Mouse (Mus musculus) ZHBTc4 (cell line): Measurements from ENCODE around the gene Jsrp1.

Experiments used
- DNase-seq: peaks from one replicate; pipeline ENCODE4 v3.0.0-alpha.2; 2011; ENCODE audit warnings: low read depth, low spot score

Jsrp1 gene

DNA sequence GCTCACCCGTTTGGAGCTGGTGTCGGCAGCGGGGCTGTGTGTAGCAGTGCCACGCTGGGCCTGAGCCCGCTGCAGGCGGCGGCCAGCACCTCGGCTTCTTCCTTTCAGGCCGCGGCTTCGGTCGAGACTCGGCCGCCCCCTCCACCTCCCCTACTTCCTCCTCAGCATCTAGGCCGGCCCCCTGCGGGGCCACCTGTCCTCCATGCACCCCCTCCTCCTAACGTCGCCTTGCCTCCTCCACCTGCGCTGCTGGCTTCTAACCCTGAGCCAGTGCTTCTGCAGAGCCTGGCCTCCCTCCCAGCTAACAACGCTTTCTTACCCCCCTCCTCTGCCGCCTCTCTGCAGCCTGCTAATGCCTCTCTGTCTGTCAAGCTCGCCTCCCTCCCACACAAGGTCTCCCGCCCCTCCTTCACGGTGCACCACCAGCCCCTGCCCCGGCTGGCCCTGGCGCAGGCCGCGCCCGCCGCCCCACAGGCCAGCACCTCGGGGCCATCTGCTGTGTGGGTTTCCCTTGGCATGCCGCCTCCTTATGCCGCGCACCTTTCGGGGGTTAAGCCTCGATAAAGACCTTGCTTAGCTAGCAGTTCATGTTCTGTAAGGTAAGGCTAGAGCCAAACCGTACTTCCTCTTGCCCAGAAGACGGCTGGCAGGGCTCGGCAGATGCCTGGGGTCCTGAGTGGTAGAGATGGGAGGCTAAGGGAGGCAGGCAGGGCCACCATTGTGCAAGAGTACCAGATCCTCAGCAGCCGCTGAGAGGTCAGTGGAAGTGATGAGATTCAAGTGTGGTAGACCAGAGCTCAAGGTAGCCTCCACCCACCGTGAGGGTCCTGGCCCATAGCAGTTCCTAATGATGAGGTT lies 20.9 kb downstream of the Jsrp1 start:
- DNase-seq: peak; percentile 44

DNA sequence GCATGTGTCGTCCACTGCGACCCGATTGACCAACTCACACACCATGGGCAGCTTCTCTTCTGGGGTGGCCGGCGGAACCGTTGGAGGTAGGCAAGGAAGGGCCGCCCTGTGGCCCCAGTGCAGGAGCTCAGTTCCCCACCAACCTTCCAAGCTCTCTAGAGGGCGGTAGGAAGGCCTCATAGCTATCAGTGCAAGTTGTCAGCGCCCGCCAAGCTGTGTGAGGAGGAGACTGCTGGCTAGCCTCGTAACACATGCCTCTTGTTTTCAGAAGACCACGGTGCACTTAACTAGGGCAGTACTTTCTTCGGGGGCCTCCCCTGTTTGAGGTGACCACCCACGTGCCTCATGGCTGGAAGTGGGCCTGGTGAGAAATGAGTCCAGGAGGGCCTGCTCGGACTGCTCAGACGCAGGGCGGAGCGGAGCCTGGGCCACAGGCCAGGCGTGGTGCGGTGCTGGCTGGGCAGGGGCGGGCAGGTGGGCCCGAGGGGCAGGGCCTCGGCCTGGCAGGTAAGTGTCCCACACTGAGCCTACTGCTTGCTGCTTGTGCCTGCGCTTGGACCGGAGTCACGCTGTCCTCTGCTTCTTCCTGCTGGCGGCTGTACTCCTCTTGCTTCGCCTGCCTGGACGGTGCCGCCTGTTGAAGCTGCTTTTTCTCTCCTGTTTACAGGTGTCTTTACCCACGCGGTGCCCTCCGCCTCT lies 21.7 kb downstream of the Jsrp1 start:
- DNase-seq: peak; percentile 52

DNA sequence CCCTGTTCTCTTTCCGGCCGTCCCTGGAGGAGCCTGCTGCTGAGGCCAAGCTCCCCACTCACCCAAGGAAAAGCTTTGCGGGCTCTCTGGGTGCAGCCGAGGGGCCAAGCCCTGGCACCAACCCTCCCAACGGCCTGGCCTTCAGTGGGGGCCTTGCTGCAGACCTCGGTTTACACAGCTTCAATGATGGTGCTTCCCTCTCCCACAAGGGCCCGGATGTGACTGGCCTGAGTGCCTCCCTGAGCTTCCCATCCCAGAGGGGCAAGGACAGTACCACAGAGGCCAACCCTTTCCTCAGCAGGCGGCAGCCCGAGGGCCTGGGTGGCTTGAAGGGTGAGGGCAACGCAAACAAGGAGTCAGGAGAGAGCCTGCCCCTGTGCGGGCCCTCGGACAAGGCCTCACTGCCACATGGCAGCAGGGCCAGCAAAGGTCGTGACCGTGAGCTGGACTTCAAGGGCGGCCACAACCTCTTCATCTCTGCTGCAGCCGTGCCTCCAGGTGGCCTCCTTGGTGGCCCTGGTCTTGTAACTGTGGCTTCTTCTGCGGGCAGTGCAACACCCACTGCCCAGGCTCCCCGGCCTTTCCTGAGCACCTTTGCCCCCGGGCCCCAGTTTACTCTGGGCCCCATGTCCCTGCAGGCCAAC lies 22.4 kb downstream of the Jsrp1 start:
- DNase-seq: no peak

DNA sequence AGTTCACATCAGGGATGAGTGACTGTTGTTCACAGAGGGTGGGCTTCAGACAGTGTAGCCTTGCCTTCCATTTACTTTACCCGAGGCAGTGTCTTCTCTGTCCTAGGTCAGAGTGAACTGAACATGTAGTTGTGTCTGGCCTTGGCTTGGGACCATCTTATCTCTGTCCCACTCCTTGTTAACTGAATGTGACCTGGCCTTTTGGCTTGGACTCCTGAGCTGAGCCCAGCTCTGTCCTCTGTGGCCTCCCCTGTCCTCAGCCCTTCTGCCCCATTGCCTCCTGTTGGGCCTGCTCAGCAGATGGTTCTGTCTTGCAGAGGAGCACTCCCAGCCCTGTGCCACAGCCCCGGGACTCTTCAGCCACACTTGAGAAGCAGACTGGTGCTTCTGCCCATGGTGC lies 25.8 kb downstream of the Jsrp1 start:
- no peak for DNase-seq

DNA sequence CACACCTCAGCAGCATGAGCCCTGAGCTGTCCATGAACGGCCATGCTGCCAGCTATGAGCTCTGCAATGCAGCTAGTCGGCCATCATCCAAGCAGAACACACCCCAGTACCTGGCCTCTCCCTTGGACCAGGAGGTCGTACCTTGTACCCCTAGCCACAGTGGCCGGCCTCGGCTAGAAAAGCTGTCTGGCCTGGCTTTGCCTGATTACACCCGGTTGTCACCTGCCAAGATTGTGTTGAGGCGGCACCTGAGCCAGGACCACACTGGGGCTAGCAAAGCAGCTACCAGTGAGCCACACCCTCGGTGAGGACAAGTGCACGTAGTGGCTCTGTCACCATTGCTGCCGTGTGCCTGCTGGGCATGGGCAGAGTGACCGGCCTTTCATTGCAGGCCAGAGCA lies 27.3 kb downstream of the Jsrp1 start:
- no peak for DNase-seq

DNA sequence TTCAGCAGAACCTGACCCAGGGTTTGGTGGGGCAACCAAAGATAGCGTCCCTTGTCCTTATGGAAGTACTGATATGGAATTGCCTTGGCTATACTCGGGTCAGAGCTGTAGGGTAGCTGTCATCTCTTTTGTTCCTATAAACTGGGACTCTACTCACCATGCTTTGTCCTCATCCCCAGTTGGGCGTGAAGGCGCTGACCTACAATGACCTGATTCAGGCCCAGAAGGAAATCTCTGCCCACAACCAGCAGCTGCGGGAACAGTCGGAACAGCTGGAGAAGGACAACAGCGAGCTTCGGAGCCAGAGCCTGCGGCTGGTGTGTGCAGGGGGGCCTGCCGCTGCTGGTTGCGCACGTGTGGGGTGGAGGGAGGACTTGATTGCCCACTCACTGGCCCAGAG lies 28.4 kb downstream of the Jsrp1 start:
- no peak for DNase-seq

DNA sequence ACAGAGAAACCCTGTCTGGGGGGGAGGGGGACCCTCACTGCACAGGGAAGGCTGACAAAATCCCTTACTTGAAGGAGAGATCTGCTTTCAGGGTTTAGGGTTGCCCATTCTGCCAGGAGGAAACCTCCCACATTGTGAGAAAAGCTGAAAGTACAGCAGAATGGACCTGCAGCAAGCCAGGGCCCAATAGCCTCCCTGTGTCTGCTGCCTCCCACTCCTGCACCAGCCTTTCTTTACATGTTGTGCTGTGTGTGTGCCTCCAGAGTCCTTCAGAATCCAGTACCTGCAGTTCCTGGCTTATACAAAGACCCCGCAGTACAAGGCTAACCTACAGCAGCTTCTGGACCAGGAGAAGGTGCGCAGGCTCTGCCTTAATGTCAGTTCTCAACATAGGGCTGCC lies 29.0 kb downstream of the Jsrp1 start:
- no peak for DNase-seq

DNA sequence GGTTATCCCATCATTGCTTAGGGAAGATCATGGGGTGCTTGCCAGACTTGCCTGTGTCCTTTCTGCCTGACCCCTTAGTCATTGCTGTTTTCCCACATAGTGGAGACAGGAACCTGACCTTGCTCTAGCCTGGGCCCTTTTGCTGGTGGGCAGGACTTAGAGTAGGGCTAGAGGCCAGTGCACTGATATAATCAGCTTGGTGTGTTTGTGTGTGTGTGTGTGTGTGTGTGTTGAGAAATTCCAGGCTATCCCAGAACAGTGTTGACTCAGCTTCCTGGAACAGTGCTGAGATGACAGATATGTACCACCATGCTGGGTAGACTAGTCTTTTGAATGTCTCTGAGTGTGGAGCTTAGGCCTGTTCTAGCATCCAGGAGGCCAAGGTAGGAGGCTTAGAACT lies 33.7 kb downstream of the Jsrp1 start:
- DNase-seq: no peak

DNA sequence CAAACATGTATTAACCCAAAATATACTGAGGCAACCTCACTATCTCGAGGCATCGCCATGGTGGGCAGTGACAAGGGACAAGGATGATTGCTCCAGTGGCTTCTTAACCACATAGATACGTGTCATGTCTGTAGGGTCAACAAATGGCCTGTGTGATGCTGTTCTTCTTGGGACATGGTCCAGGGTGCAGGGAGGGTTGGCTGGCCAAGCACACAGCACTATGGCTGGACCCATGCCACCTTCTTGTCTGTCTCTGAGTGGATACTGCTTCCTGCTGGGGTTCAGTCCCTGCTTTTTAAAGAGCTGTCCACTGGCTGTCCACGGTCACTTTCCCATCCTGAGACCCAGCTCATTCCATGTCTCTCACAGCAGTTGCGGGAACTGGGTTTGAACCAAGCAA lies 36.2 kb downstream of the Jsrp1 start:
- DNase-seq: no peak

DNA sequence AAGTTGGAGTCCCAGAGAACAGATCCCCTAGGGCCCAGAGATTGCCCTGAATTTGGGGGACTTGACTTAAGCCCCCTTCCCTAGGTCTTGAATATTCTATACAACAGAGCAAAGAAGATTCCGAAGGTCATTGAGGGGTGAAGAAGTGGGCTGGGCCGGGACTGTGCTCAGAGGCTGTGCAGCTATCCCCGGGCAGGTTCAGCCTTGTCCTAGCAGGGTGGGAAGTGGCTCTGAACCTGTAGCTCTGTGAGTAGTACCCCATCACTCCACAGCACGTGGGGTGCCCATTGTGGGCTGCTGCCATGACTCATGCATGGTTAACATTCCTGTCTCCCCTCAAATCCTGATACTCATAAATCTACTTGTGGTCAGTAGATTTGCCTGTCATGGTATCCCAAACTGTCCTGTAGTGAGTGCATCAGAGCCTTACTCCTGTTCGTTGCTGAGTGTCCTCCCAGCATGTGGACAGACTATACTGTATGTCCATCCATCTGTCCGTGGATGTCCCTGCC lies 36.9 kb downstream of the Jsrp1 start:
- no peak for DNase-seq

DNA sequence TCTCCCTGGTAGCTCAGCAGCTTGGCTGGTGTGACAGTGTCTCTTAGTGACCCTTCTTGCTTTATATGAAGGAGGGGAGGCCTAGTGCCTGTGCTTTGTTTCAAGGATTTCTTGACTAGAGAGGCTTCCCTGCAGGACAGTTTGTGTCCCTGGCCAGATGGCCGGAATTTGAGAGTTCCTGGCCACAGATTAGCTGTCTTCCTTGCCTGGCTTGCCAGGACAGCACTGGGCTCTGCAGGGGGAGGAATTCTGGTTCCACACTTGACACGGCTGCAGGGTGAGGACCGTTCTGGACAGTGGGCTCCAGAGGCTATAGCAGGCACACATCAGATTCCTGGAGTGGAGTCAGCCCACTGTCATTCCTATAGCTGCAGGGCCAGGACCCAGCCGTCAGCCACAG lies 37.6 kb downstream of the Jsrp1 start:
- DNase-seq: no peak

DNA sequence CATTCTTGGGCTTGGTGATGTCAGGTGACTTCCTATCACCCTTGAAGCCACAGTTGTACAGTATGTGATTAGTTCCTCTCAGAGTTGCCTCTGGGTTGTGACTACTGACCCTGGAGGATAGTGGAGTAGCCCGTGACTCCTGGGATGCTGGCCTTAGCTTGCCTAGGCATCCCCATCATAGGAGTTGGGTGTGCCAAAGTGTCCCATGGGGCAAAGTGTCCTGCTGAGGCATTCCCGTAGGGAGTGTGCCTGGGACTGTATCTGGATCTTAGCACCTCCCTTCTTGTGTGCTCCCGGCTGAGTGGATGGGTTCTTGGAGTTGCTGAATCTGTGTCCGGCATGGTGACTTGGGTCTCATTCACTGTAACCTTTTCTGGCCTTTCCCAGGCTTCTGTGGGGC lies 38.3 kb downstream of the Jsrp1 start:
- DNase-seq: no peak

DNA sequence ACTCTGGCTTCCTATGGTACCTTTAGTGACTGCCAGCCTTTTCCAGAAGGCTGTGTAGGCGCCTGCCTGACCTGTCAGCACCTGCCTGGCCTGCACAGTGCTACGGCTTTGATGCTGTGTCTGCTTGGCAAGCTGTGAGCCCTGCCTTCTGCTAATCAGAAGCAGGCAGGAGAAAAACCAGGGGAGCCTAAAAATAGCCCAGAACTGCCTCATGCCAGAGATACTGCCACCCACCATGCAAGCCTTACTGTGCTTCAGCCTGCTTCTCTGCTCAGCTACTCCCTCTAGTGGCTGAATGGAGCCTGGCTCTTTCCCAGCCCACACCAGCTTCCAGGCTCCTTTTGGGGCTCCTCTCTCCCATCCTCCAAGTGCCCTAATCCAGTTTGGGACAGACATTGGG lies 38.7 kb downstream of the Jsrp1 start:
- peak; percentile 73 for DNase-seq

DNA sequence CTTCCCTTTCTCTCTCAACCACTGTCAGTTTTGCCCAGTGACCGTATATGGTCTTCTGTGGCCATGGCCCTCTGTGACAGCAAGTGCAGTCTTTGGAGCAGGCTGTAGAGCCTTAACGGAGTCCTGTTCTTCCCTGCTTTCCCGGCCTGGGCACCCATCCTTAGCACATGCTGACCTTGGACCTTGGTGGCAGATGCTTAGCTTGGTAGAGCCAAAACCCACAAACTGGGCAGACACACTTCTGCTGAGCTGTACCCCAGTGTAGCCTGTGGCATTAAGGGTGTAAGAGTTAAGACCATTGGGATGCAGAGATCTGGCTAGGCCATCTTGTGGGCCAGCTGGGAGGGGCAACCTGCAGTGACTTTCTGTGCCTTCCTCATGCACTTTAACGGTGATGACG lies 39.5 kb downstream of the Jsrp1 start:
- DNase-seq: no peak

DNA sequence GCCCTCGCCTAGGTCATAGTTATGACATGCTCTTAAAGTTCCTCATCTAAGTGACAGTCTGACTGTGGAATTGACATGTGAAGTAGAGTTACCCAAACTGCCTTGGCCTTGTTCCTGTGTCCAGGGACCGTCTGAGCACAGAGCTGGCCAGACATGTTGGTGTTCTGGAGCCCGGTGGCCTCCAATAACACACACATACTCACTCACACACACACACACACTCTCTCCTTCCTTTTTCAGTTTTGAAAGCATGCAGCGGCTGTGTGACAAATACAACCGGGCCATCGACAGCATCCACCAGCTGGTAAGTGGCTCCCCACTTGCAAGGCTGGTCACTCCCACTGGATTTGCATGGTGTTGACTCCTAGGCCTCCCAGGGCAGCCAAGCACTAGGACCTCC lies 44.9 kb downstream of the Jsrp1 start:
- no peak for DNase-seq

DNA sequence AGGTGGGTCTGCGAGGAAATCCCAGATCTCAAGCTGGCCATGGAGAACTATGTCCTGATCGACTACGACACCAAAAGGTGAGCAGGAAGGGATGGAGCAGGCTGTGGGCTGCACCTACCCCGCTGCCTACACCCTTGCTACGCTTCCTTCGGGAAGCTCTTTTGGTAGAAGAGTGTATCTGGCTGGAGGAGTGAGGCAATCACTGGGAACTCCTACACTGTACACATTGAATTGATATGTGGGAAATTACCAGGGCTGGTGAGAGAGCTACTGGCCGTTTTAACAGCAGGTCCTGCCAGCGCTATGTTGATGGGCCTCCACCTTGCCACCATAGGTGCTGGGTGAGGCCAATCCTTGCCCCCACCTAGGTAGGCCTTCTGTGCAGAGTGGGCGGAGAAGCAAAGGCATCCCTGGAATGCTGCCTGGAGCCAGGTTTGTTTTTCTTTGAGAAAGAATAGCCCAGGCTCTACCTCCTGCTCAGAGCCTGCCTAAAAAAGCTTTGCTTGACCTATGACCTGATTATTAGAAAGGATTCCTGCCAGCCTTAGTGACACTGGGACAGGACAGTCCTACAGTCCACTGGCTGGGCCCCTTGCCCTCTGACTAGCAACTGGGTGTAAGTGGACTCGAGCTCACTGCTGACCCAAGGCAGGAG lies 47.0 kb downstream of the Jsrp1 start:
- peak; percentile 59 for DNase-seq

DNA sequence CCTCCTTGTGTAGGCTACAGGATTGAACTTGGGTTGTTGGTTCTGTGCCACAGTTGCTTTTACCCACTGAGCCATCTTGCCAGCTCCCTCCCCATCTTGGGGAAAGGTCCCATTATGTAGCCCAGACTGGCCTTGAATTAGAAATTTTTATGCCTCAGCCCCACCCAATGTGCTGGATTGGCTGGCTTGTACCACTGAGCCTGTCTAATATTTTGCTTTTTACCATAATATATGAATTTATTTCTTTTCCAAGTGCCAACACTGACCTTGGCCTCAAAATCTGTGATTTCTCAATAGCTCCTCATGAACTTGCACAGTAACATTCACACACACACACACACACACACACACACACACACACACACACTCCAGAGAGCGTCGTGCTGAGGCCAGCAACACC lies 47.6 kb downstream of the Jsrp1 start:
- DNase-seq: no peak

DNA sequence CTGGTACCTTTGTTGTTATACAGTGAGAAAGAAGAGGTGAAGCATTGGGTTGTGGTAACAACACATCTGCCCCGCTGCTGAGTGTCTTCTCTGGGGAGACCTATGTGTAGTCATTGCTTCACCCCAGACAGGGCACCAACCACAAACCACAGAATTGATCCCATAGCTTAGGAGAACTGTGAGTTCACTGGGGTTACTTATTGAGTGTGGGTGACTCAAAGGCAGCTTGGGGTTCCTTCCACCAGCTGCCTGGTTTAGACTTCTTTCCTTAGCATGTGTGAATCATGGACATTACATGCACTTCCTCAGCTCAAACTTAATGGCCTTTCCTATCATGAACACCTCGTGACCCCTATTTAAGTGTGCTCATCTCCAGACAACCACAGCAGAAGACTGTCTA lies 49.8 kb downstream of the Jsrp1 start:
- no peak for DNase-seq

DNA sequence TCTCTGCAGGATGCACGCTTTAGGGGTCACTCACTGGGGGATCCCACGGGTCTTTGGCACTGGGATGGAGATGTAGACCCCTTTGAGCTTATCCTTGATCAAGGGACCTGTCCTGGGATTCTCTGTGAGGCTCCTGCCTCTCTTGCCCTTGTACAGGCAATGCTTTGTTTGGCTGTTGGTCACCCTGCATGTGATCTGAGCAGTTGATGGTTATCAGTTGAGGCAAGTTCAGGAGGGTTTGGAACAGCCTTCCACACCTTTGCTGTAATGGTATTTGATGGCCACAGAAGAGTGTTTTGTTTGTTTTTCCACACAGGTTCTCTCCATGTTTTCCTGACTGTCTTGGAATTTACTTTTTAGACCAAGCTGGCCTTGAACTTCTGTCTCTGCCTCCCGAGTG lies 51.5 kb downstream of the Jsrp1 start:
- no peak for DNase-seq

DNA sequence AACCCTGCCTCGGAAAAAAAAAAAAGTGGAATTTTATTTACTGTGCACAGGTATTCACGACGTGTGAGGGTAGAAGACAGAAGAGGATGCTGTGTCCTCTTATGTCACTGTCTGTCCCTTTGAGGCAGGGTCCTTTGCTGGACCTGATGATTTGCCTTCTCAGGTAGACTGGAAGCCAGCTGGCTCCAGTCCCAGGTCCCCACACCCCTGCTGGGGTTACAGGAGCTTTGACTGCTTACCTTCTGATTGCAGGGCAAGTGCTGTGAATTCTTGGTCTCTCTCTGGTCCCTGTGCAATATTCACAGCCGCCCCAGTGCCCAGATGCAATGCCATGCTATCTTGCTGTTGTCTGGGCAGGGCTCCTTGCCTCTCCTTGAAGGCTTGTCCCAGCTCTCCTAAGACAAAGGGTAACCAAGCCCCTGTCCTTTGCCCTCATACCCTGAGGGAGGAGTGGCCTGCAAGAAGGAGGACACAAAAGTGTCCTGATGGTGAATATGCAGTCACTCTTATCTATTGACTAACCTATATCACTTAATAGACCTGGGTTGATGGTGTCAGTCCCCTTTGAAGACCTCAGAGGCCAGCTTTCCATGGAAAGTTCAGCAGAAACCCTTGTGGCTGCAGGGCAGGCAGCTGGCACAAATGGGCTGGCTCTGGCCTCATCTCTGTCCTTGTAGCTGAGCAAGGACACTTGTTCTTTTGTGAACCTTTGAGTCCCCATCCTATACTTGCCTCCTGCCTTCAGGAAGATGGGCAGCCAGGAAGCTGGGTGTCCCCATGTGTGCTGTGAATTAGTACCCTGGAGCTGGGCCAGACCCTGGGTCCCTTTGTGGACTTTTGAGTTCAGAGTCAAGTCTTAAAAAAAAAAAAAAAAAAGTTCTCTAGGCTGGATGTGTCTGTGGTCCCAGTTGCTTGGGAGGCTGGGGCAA lies 52.4 kb downstream of the Jsrp1 start:
- DNase-seq: no peak

DNA sequence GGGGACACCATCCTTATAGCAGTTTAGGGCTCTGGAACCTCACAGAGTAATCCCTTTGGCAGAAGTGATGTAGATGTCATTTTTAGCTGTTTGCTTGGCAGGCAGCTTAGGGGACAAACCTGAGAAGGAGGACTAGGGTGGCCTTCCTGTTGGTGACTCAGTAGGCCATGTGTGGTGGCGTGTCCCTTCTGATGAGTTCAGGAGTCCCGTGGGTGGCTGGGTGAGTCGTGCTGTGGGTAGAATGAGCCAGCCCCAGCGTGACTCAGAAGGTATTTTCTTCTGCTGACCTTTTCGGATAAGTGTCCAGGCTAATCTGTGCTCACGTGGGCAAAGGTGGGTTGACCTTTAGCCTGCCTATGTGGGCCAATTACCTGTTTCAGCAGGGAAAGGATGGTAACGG lies 54.6 kb downstream of the Jsrp1 start:
- DNase-seq: no peak
